Mouse (Mus musculus): Measurements from ENCODE around the gene Adora2b.

DNA sequence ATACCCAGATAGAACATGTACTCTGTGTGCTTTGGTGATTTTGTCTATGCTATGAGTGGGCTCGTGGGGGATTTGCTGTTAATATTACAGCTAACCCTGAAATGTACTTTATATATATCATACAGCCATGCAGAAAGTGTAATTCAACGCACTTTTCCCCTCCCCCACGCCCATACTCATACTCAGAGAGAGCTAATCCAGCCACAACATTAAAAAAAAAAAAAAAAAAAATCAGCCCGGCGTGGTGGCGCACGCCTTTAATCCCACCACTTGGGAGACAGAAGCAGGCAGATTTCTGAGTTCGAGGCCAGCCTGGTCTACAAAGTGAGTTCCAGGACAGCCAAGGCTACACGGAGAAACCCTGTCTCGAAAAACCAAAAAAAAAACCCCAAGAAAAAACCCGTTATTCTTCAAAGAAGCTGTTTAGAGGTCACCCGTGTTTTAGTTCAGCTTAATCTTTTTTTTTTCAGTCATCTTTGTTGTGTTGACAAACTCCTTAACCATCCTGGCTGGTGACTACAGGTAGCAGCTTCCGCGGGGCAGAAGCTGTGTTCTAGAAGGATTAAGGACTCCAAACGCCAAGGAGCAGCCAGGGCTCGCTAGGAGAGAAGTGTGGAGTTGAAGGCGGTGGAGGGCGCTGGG lies 904 bp upstream of the Adora2b start:
- TF ChIP-seq POLR2A (IDR thresholded peaks at IDR 0.05; ENCODE audit: low read depth, low read length) (no peak), CTCF (IDR thresholded peaks at IDR 0.05; ENCODE audit: extremely low read depth, insufficient read depth, insufficient read length, insufficient replicate concordance) (no peak)

Data from spleen, adult 2 months (tissue).